Mouse (Mus musculus) embryonic fibroblast, embryonic 13.5 days (primary cell): Measurements from ENCODE around the gene Smu1.

Experiments
- CTCF ChIP-seq: IDR thresholded peaks from 2 replicates; pipeline ENCODE4 v1.5.1; 2011; ENCODE audit warnings: mild to moderate bottlenecking, control low read depth, low read length, moderate library complexity, borderline replicate concordance; ENCODE audit not compliant: insufficient read depth
- POLR2A ChIP-seq: IDR thresholded peaks from 2 replicates; pipeline ENCODE4 v1.6.1; 2011; ENCODE audit warnings: low read depth, mild to moderate bottlenecking, control low read depth, low read length, moderate library complexity

GRCm38 (mm10) chr4:40781797-40782495 is 24.2 kb upstream of the Smu1 start:
- TF ChIP-seq CTCF, result no peak
- TF ChIP-seq POLR2A, result no peak
